Mouse (Mus musculus): ENCODE measurements around the gene Lpar1.

The Lpar1 gene

DNA sequence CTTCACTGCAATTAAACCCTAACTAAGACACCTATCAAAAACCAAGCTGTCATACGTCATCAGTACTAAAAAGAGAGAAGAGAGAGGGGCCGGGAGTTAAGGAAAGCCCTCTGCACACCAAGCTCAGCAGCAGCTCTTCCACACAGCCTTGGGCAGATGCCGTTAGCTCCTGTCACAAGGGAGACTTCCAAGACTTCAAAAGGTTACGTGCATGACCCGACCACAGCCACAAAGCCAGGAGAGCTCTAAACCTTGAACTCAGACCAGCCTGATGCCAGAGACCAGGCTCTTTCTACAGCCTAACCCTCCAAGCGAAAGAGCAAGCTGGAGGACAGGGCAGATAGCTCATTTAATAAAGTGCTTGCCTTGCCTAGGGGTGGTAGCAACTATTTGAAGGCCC is 46.2 kb downstream of the Lpar1 start:
- H3K36me3 ChIP-seq (ENCODE audit: control insufficient read depth, insufficient read depth, low read length, poor library complexity, severe bottlenecking): no peaks in the 10 kb centered on the region
- no peaks in the 10 kb centered on the region for H3K27me3 ChIP-seq (ENCODE audit: control insufficient read depth, insufficient read depth, low read length, poor library complexity, severe bottlenecking)
- no peak for DNase-seq (ENCODE audit: low read depth, low spot score)

DNA sequence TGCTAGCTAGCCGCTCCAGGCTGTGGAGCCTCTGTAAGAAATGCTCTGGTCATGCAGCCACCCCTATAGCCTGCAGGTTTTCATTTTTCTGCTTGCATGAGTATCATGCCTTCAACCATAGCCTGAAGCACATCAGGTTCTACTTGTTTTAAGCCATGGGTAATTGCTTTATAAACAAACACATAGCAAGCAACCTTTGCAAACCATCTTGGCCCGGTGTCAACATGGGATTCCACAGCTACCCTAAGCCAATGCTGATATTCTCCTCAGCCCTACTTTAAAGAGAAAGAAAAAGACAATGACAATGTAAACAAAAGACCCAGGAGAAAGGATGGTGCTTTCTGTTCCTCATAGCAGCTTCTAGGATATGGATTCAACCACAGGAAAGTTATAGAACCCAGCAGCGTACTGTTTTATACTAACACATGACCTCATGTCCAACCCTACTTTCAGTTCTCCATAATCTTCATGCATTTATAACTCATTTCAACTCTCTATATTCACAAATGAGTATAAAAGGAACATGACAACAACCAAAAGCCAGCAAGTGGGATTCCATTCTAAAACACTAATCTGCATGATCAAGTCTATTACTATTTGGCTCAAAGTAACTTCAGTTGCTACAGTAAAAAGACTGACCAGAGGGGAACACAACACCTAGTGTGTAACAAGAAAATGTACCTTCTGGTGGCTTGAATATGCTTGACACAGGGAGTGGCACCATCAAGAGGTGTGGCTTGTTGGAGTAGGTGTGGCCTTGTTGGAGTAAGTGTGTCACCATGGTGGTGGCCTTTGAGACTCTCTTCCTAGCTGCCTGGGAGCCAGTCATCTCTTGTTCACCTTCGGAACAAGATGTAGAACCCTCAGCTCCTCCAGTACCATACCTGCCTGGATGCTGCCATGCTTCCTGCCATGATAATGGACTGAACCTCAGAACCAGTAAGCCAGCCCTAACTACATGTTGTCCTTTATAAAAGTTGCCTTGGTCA is 46.9 kb downstream of the Lpar1 start:
- H3K36me3 ChIP-seq (ENCODE audit: control insufficient read depth, insufficient read depth, low read length, poor library complexity, severe bottlenecking): no peaks in the 10 kb centered on the region
- DNase-seq (ENCODE audit: low read depth, low spot score): no peak
- no peaks in the 10 kb centered on the region for H3K27me3 ChIP-seq (ENCODE audit: control insufficient read depth, insufficient read depth, low read length, poor library complexity, severe bottlenecking)

DNA sequence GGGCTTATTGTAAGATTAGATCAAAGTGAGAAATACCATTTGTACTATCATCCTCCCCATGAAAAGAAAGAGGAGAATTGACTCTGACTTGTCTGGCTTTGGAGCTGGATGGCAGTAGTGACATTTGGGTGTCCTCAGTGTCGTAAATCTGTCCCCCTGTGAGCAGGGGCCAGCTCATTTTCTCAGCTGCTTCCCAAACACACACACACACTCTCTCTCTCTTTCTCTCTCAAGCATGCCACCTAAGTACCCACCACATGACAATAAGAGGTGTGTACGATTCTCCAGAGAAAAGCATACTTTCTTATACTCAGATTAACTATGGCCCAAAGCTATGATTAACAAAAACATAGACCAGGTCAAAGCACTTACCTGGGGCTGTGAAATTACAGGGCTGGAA is 49.4 kb downstream of the Lpar1 start:
- DNase-seq (ENCODE audit: low read depth, low spot score): no peak
- H3K36me3 ChIP-seq (ENCODE audit: control insufficient read depth, insufficient read depth, low read length, poor library complexity, severe bottlenecking): no peaks in the 10 kb centered on the region
- no peaks in the 10 kb centered on the region for H3K27me3 ChIP-seq (ENCODE audit: control insufficient read depth, insufficient read depth, low read length, poor library complexity, severe bottlenecking)

DNA sequence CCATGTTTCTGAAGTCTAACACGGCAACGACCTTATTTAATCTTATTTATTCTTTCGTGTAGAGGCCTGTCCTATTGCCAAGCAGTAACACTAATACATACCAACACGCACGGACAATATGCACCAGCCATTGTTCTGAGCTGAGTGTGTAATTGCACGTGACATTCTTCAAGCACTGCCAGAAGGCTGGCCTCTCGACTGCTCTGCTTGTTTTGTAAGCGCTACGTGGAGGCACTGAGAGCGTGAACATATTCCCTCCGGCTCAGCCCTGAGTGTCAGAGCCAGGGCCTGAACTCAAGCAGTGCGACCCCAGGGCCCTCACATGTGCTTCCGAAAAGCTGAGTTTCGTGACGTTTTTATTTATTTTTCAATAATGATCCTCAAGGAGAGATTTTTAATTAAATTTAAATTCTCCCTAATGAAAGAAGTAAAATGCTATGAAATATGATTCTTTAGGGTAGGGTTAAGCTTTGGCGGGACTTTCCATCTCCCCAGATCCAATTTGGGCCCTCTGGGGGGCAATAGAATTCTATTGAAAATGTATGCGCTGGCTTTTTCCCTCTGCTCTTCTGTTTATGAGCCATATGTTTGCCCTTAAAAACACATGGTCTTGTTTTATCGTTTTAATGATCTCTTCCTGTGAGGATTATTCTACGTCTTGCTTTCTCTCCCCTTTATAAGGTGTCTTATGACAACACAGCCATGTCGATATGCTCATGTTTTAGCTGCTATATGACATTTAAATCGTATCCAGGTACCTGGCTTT is 52.5 kb downstream of the Lpar1 start:
- no peaks in the 10 kb centered on the region for H3K27me3 ChIP-seq (ENCODE audit: control insufficient read depth, insufficient read depth, low read length, poor library complexity, severe bottlenecking)
- no peak for DNase-seq (ENCODE audit: low read depth, low spot score)
- H3K36me3 ChIP-seq (ENCODE audit: control insufficient read depth, insufficient read depth, low read length, poor library complexity, severe bottlenecking): no peaks in the 10 kb centered on the region

DNA sequence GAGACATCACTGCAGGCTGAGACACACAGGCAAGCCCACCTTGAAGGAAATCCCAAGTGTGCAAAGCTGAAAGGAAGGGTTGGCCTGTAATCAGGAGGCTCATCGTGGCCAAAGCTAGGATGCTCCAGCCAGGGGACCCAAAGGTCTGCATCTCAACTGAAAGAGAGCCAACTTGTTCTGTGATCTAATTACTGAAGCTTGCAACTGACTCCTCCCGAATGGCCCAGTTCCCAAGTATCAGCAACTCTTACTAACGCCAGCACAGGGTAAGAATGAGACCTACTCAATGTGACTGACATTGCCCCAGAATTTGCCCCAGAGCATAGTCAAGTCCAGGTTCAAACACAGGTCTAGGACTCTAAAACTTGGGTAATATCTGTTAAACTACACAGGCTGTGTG is 53.9 kb downstream of the Lpar1 start:
- H3K27me3 ChIP-seq (ENCODE audit: control insufficient read depth, insufficient read depth, low read length, poor library complexity, severe bottlenecking): no peaks in the 10 kb centered on the region
- H3K36me3 ChIP-seq (ENCODE audit: control insufficient read depth, insufficient read depth, low read length, poor library complexity, severe bottlenecking): no peaks in the 10 kb centered on the region
- no peak for DNase-seq (ENCODE audit: low read depth, low spot score)

DNA sequence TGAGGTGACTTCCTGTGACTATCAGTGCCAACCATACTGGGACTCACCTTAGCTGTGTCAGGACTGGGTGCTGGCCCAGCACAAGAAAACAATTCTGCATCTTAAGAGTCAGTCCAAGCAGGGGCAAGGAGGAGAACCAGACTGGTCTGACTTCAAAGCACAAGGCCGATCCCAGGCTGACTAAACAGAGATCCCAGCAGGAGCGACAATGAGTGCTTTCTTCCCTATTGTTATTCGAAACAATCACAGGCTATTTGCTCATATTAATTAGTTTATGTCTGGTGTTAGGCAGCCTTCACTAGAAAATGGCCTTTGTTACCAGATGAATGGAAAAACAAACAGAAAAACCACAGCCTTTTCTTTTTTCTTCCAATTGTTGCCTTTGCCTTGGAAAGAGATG is 54.5 kb downstream of the Lpar1 start:
- no peak for DNase-seq (ENCODE audit: low read depth, low spot score)
- H3K36me3 ChIP-seq (ENCODE audit: control insufficient read depth, insufficient read depth, low read length, poor library complexity, severe bottlenecking): no peaks in the 10 kb centered on the region
- H3K27me3 ChIP-seq (ENCODE audit: control insufficient read depth, insufficient read depth, low read length, poor library complexity, severe bottlenecking): no peaks in the 10 kb centered on the region

DNA sequence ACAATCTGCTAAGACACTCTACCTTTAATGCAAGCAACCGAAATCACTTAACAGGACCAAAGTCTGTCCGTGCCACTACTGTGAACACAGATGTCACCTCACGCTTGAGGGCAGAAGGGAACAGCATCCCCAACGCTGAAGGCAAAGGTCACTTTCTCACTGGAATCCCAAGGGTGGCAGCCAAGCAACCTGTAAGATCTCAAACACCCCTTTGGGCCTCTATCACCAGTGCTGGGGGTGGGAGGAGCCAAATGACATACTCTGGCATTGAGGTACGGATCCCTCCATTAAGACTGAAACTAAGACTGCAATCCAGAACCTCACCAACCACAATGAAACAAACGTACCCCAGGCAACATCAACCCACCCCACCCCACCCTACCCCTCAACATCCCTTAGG is 55.0 kb downstream of the Lpar1 start:
- no peaks in the 10 kb centered on the region for H3K27me3 ChIP-seq (ENCODE audit: control insufficient read depth, insufficient read depth, low read length, poor library complexity, severe bottlenecking)
- no peaks in the 10 kb centered on the region for H3K36me3 ChIP-seq (ENCODE audit: control insufficient read depth, insufficient read depth, low read length, poor library complexity, severe bottlenecking)
- no peak for DNase-seq (ENCODE audit: low read depth, low spot score)

DNA sequence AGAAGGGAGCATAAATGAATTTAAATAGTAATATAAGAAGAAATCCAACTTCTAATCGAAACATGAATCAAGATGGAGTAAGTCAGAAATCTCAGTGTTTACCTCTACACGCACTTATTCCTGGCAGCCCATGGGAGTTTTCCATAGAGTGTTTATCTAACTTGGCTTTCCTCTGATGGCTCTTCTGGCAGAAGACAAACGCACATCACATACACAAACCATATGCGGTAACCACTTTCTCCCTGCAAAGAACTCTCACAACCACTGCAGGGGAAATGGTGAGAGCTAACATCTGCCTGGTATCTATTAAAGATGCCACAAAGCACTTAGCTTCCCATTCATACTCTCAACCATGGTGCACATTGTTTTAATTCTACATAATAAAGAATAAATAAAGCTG is 56.4 kb downstream of the Lpar1 start:
- no peaks in the 10 kb centered on the region for H3K36me3 ChIP-seq (ENCODE audit: control insufficient read depth, insufficient read depth, low read length, poor library complexity, severe bottlenecking)
- no peaks in the 10 kb centered on the region for H3K27me3 ChIP-seq (ENCODE audit: control insufficient read depth, insufficient read depth, low read length, poor library complexity, severe bottlenecking)
- no peak for DNase-seq (ENCODE audit: low read depth, low spot score)

DNA sequence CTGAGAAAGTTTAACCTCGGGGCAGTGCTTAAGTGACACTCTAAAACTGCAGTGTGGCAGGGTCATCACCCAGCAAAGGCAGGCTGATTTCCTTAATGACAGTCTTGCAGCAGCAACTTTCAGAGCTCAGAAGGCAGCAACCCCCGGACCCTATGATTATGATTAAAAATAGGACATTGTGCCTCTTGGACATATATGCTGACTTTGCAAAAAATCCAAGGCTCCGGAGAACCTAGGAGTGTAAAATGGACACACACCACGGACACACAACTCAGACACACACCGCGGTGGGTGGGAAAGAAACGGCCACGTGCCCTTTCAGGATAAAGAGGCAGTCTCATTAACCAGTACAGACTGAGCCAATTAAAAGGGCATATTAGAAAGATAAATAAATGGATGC is 57.0 kb downstream of the Lpar1 start:
- H3K27me3 ChIP-seq (ENCODE audit: control insufficient read depth, insufficient read depth, low read length, poor library complexity, severe bottlenecking): no peaks in the 10 kb centered on the region

DNA sequence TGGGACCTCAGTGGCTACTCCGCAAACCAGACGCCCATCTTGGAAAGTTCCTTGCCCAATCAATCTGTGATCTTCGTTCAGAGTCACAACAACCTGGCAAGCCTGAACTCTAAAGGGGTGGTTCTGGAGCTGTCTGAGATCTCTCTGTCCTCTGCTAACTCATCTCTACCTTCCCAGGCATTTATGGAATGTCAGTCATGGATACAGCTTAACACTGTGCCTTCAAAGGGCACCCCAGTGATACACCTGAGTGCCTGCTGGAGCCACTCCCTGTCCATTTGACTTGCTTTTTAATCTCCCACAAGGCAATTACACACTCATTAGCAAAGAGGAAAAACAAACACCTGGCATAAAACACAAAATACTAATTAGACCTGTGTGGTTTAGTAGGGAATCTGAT is 62.0 kb downstream of the Lpar1 start:
- DNase-seq (ENCODE audit: low read depth, low spot score): no peak
- no peaks in the 10 kb centered on the region for H3K27me3 ChIP-seq (ENCODE audit: control insufficient read depth, insufficient read depth, low read length, poor library complexity, severe bottlenecking)
- H3K36me3 ChIP-seq (ENCODE audit: control insufficient read depth, insufficient read depth, low read length, poor library complexity, severe bottlenecking): no peaks in the 10 kb centered on the region

More for the DNA sequence above, 57.0 kb downstream of the Lpar1 start:
- DNase-seq (ENCODE audit: low read depth, low spot score): no peak
- H3K36me3 ChIP-seq (ENCODE audit: control insufficient read depth, insufficient read depth, low read length, poor library complexity, severe bottlenecking): no peaks in the 10 kb centered on the region

DNA sequence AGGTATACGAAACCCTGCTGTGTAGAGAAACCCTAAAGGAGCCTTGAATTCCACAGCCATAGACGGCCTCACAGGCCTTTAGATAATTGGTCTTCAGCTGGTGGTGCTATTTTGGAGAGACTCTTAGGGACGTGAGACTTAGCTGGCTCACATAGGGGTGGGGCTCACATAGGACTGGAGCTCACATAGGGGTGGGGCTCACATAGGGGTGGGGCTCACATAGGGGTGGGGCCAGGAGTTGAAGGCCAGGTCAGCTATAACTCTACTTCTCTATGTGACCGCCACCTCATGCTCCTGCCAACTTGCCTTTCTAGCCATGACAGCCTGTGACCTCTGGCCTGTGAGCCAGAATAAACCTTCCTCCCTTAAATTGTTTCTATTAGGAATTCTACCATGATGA is 63.3 kb downstream of the Lpar1 start:
- no peaks in the 10 kb centered on the region for H3K36me3 ChIP-seq (ENCODE audit: control insufficient read depth, insufficient read depth, low read length, poor library complexity, severe bottlenecking)
- DNase-seq (ENCODE audit: low read depth, low spot score): no peak

DNA sequence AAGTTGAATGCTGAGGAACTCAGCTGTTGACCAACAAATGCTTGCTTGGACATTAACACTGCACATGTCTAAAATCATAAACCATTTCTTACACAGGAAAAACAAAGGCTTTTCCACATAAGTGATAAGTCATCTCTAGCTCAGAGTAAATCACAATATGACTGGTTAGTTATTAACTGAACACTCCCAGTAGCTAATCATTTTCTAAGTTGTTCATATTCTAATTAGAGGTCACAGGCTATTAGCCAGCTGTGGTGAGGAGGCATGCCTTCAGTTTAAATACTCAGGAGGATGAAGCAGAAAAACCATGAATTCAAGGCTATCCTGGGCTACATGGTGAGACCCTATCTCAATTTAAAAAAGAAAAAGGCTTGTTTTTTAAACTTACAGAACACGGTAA is 75.1 kb downstream of the Lpar1 start:
- DNase-seq (ENCODE audit: low read depth, low spot score): no peak
- no peaks in the 10 kb centered on the region for H3K27me3 ChIP-seq (ENCODE audit: control insufficient read depth, insufficient read depth, low read length, poor library complexity, severe bottlenecking)
- H3K36me3 ChIP-seq (ENCODE audit: control insufficient read depth, insufficient read depth, low read length, poor library complexity, severe bottlenecking): no peaks in the 10 kb centered on the region

More for the DNA sequence above, 63.3 kb downstream of the Lpar1 start:
- H3K27me3 ChIP-seq (ENCODE audit: control insufficient read depth, insufficient read depth, low read length, poor library complexity, severe bottlenecking): no peaks in the 10 kb centered on the region

DNA sequence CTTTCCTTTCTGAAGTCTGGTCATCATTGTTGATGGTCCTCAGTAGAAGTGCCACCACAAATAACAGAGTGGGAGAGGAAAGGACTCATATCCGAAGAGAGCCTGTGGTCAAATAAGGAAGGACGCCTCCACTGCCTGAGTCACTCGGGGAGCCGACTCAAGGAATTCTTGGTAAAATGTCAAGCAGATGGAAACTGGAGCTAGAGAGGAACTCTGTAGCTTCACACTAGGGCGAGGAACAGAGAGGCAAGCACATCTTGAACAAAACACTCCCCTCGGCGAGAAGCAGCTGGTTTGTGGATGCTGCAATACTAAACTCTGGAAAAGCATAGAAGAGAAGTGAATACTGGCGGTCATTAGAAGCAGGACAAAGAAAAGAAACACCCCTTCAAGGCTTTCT is 76.0 kb downstream of the Lpar1 start:
- DNase-seq (ENCODE audit: low read depth, low spot score): no peak
- H3K36me3 ChIP-seq (ENCODE audit: control insufficient read depth, insufficient read depth, low read length, poor library complexity, severe bottlenecking): no peaks in the 10 kb centered on the region
- H3K27me3 ChIP-seq (ENCODE audit: control insufficient read depth, insufficient read depth, low read length, poor library complexity, severe bottlenecking): no peaks in the 10 kb centered on the region

DNA sequence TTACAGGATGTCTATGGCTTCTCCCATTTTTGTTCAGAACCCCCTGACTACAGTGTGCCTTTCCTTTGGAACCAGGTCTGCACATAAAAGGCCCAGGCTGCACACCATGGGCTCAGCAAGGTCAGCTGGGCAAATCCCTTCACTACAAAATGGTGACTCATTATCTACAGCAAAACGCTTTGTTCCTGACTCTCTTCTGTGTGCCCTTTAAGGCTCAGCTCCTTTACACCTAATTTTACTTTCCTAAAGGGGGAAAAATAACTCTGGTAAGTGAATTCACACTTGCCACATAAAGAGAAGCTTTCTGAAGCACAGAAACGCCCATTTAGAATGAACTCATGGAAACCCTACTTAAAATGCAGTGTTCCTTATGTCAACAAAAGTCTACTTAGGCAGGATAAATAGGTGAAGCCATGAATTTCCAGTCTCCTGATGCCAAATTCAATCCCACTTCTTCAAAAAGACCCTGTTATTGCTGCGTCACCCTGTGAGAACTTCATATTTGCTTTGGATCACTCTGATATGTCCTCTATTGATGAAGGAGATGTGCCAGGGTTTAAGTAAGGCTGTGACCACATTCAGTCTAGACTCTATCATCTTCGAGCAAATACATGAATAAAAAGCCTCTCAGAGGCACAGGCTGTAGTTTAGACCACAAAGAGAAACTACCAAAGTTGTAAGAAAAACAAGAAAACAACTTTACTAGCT is 82.3 kb downstream of the Lpar1 start:
- no peaks in the 10 kb centered on the region; the same call in 1 of the 2 replicates for H3K27me3 ChIP-seq (ENCODE audit: control insufficient read depth, insufficient read depth, low read length, poor library complexity, severe bottlenecking)
- DNase-seq (ENCODE audit: low read depth, low spot score): no peak
- no peaks in the 10 kb centered on the region for H3K36me3 ChIP-seq (ENCODE audit: control insufficient read depth, insufficient read depth, low read length, poor library complexity, severe bottlenecking)
